Mouse (Mus musculus): ENCODE results near the gene Ankmy1.

DNA sequence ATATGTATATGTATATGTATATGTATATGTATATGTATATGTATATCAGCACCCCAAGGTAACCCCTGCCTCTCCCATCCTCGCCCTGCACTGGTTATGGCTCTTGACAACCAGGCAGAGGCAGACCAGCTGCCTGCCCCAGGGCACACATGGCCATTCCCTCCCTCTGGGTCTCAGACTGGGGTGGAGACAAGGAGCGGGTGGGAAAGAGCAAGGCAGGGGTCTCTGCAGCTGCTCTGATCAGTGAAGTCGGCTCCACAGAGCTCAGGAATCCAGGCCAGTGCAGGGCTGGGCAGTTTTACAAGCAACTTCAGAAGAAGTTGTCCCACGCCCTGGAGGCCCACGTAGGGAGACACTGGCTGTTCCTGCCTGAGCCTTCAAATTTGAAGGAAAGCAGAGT lies 88.4 kb downstream of the Ankmy1 start:
- TF ChIP-seq CTCF (IDR thresholded peaks at IDR 0.05; ENCODE audit: extremely low read depth, insufficient read depth, insufficient read length, insufficient replicate concordance) (no peak), POLR2A (IDR thresholded peaks at IDR 0.05; ENCODE audit: low read depth, low read length) (no peak)
